Mouse (Mus musculus): ENCODE measurements at regions not wholly inside any gene's neighbourhood (a gene's known extent, or its start where the extent isn't known, plus 50 kb on each side); places are given as distances from the start of the nearest gene placed in this dataset.

DNA sequence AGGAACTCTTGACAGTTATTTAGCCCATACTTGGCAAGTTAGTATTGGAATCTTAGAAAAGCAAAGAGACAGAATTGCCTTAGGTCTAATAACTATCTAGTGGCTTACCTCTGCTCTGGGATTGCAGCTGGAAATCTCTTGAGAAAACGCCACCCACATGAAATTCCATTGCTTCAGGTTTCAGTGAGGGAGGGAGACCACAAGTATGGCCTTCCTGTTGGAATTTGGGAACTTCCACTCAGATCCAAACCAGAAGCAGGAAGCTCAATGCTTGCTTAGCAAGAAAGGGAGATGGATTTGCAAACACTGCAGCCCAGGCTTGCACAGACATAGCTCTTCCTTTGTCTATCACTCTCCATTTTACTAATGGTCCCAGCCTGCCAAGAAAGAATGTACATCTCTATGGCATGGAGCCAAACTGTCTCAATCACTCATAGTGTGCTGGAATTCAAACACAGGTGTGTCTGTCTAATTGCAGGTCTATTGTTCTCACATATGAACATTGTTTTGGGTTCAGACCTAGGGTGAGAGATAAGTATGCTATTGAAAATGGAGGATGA lies 592.1 kb downstream of the Gsdmc2 start:
- TF ChIP-seq CTCF (IDR thresholded peaks at IDR 0.05; ENCODE audit: low read depth): no peak
- ATAC-seq: no peak
- Histone ChIP-seq H3K4me2 (ENCODE audit: low read depth) (no peak overlapping the region), H3K4me3 (ENCODE audit: low read depth, low read length) (no peak overlapping the region), H3K27ac (ENCODE audit: low read depth, low read length) (no peak overlapping the region), H3K9ac (no peak overlapping the region), H3K9me3 (ENCODE audit: low read length) (no peaks in the 10 kb centered on the region), H3K27me3 (ENCODE audit: insufficient read depth, low read length) (no peaks in the 10 kb centered on the region), H3K4me1 (ENCODE audit: insufficient read depth) (no peaks in the 10 kb centered on the region), H3K36me3 (ENCODE audit: insufficient read depth) (no peaks in the 10 kb centered on the region)
- DNase-seq: no peak
- 74% methylated on average over 1 of the region's 1 CpGs for WGBS

DNA sequence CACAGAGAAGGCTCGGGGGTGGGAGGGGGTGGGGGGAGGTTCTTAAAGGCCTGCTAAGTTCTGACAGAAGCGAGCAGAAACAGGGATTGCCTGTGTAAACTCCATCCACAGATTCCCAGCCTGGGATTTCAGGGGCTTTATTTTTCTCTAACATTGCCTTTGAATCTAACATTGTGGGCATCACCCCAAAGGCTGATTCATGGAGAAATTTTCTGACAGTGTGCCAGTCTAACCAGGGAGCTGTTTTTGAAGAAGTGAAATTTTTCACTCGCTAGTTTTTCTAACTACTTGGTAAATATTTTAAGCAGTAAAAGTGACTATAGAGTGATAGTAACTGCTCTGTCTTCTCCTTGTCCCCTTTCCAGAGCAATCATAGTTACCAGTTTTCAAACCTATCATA lies 606.4 kb downstream of the Gsdmc2 start:
- 58% methylated on average over 3 of the region's 3 CpGs for WGBS
- DNase-seq: peak; percentile 21
- Histone ChIP-seq H3K9me3 (ENCODE audit: low read length) (no peaks in the 10 kb centered on the region), H3K4me2 (ENCODE audit: low read depth) (no peak overlapping the region), H3K36me3 (ENCODE audit: insufficient read depth) (no peaks in the 10 kb centered on the region), H3K4me3 (ENCODE audit: low read depth, low read length) (no peak overlapping the region), H3K9ac (no peak overlapping the region), H3K27me3 (ENCODE audit: insufficient read depth, low read length) (no peaks in the 10 kb centered on the region), H3K27ac (ENCODE audit: low read depth, low read length) (no peak overlapping the region), H3K4me1 (ENCODE audit: insufficient read depth) (no peaks in the 10 kb centered on the region)
- no peak for ATAC-seq
- TF ChIP-seq CTCF (IDR thresholded peaks at IDR 0.05; ENCODE audit: low read depth): no peak

- ATAC-seq (no peak), DNase-seq (no peak)
- H3K9ac ChIP-seq: no peak overlapping the region
- H3K4me1 ChIP-seq (ENCODE audit: insufficient read depth): no peaks in the 10 kb centered on the region
- H3K27me3 ChIP-seq (ENCODE audit: insufficient read depth, low read length): no peaks in the 10 kb centered on the region
- H3K36me3 ChIP-seq (ENCODE audit: insufficient read depth): no peaks in the 10 kb centered on the region
- TF ChIP-seq CTCF (IDR thresholded peaks at IDR 0.05; ENCODE audit: low read depth): no peak
- H3K9me3 ChIP-seq (ENCODE audit: low read length): no peaks in the 10 kb centered on the region
- 38% methylated on average over 2 of the region's 2 CpGs for WGBS
- no peak overlapping the region for H3K27ac ChIP-seq (ENCODE audit: low read depth, low read length)
- no peak overlapping the region for H3K4me2 ChIP-seq (ENCODE audit: low read depth)
- no peak overlapping the region for H3K4me3 ChIP-seq (ENCODE audit: low read depth, low read length)
Observed at GRCm38 (mm10) chr15:63218393-63219060, 626.5 kb downstream of the Gsdmc2 start.

DNA sequence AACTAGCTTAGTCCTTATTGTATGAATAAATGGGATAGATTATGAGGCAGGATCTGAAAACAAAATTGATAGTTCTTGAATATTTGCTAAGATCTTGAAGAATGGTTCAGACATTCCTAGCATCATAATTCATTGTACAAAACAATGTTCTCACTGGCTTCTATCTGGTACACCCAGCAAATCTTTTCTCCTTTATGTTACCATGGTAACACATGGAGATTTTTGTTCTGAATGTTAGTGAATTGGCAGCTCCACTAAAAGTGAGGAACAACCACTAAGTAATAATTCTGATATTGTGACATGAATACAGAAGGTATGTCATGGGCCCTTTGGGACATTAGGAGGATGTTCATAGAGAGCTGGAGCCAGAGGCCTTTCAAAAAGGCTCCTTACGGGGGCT lies 639.8 kb downstream of the Gsdmc2 start:
- TF ChIP-seq CTCF (IDR thresholded peaks at IDR 0.05; ENCODE audit: low read depth): no peak
- H3K27me3 ChIP-seq (ENCODE audit: insufficient read depth, low read length): no peaks in the 10 kb centered on the region
- DNase-seq (peak; percentile 41), ATAC-seq (peak; percentile 83)
- no peaks in the 10 kb centered on the region for H3K36me3 ChIP-seq (ENCODE audit: insufficient read depth)
- 94% methylated on average over 1 of the region's 1 CpGs for WGBS
- no peaks in the 10 kb centered on the region for H3K4me1 ChIP-seq (ENCODE audit: insufficient read depth)
- peak overlapping the region; percentile 64 for H3K27ac ChIP-seq (ENCODE audit: low read depth, low read length)
- H3K4me3 ChIP-seq (ENCODE audit: low read depth, low read length): no peak overlapping the region
- no peak overlapping the region for H3K9ac ChIP-seq
- no peak overlapping the region for H3K4me2 ChIP-seq (ENCODE audit: low read depth)
- no peaks in the 10 kb centered on the region for H3K9me3 ChIP-seq (ENCODE audit: low read length)

GRCm38 (mm10) chr15:63195031-63195430 lies 649.9 kb downstream of the Gsdmc2 start:
- ATAC-seq (peak; percentile 55; the same call in 1 of the 2 replicates), DNase-seq (peak; percentile 57)
- Histone ChIP-seq H3K9ac (no peak overlapping the region), H3K27ac (ENCODE audit: low read depth, low read length) (no peak overlapping the region), H3K4me2 (ENCODE audit: low read depth) (no peak overlapping the region), H3K36me3 (ENCODE audit: insufficient read depth) (no peaks in the 10 kb centered on the region), H3K4me1 (ENCODE audit: insufficient read depth) (peaks cover 5% of the 10 kb centered on the region; the same call in 1 of the 2 replicates), H3K9me3 (ENCODE audit: low read length) (no peaks in the 10 kb centered on the region), H3K4me3 (ENCODE audit: low read depth, low read length) (no peak overlapping the region), H3K27me3 (ENCODE audit: insufficient read depth, low read length) (no peaks in the 10 kb centered on the region)
- 82% methylated on average over 2 of the region's 2 CpGs for WGBS
- TF ChIP-seq CTCF (IDR thresholded peaks at IDR 0.05; ENCODE audit: low read depth): no peak

DNA sequence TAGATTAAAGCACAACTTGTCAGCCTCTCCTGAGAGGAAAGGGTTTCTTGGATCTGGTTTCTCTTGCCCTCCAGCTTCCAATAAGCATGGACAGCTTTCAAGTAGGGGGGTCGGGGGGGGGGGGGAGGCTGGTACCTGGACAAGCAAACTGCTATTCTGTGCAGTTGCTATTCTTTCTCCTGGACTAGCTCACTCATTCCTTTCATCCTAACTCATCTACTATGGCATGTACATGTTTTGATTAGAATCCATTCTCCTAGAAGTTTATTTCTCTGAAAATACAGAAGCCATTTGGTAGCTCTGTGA lies 650.5 kb downstream of the Gsdmc2 start:
- Histone ChIP-seq H3K4me1 (ENCODE audit: insufficient read depth) (peaks cover 5% of the 10 kb centered on the region; the same call in 1 of the 2 replicates), H3K4me2 (ENCODE audit: low read depth) (no peak overlapping the region), H3K36me3 (ENCODE audit: insufficient read depth) (no peaks in the 10 kb centered on the region), H3K27ac (ENCODE audit: low read depth, low read length) (no peak overlapping the region), H3K9me3 (ENCODE audit: low read length) (no peaks in the 10 kb centered on the region), H3K4me3 (ENCODE audit: low read depth, low read length) (no peak overlapping the region), H3K27me3 (ENCODE audit: insufficient read depth, low read length) (no peaks in the 10 kb centered on the region), H3K9ac (no peak overlapping the region)
- DNase-seq (no peak), ATAC-seq (no peak)
- WGBS: 18% methylated on average over 1 of the region's 1 CpGs
- TF ChIP-seq CTCF (IDR thresholded peaks at IDR 0.05; ENCODE audit: low read depth): no peak

GRCm38 (mm10) chr15:63193617-63194491 lies 651.1 kb downstream of the Gsdmc2 start:
- no peak for DNase-seq

More at GRCm38 (mm10) chr15:63193617-63194491, 651.1 kb downstream of the Gsdmc2 start:
- no peak overlapping the region for H3K27ac ChIP-seq (ENCODE audit: low read depth, low read length)
- ATAC-seq: peak; percentile 61; the same call in 1 of the 2 replicates
- no peaks in the 10 kb centered on the region for H3K9me3 ChIP-seq (ENCODE audit: low read length)
- H3K36me3 ChIP-seq (ENCODE audit: insufficient read depth): no peaks in the 10 kb centered on the region
- 60% methylated on average over 2 of the region's 2 CpGs for WGBS
- no peak overlapping the region for H3K4me3 ChIP-seq (ENCODE audit: low read depth, low read length)
- H3K4me2 ChIP-seq (ENCODE audit: low read depth): no peak overlapping the region
- peaks cover 5% of the 10 kb centered on the region; the same call in 1 of the 2 replicates for H3K4me1 ChIP-seq (ENCODE audit: insufficient read depth)
- H3K9ac ChIP-seq: no peak overlapping the region
- TF ChIP-seq CTCF (IDR thresholded peaks at IDR 0.05; ENCODE audit: low read depth): no peak
- no peaks in the 10 kb centered on the region for H3K27me3 ChIP-seq (ENCODE audit: insufficient read depth, low read length)
